Mouse (Mus musculus): ENCODE data around the gene Kcnn4.

- TF ChIP-seq POLR2A (IDR thresholded peaks at IDR 0.05; ENCODE audit: borderline replicate concordance, extremely low read depth, low read depth, low read length) (no peak), CTCF (IDR thresholded peaks at IDR 0.05; ENCODE audit: insufficient read depth, low read length) (no peak)
Observed at GRCm38 (mm10) chr7:24326273-24327135, 43.6 kb upstream of the Kcnn4 start.
